Mouse (Mus musculus) urinary bladder, postnatal 14 days (tissue): Measurements from ENCODE around the gene Gm40193.
"Not testable (repeated sequence)": the region's sequence is repeated elsewhere in the genome, so short reads cannot be mapped to it uniquely, and the experiment has no call there.

Experiments used
- DNase-seq: peaks from one replicate; pipeline ENCODE4 v3.0.0; 2021; ENCODE audit warnings: low spot score

The Gm40193 gene

DNA sequence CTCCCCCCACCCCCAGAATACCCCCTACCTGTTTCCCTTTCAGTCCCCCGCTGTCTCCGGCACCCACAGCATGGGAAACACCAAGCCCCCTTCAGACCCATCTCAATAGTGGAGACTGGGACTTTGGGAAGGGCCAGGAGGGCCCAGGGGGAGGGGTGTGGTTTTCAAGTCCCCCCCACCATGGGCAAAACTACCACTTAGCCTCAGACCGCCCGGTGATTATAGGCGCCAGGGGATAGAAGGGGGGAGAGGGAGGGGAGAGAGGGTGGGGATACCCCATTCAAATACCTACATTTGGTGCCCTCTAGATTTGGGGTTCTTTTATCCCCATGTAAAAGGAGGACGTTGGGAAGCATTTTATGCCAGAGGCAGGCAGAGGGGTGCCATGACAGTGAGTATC, at the start of gene Gm40193:
TSS of gene Gm40193 (minus strand) at position 101 of the 400 bp plus-strand sequence.
- no peak for DNase-seq

DNA sequence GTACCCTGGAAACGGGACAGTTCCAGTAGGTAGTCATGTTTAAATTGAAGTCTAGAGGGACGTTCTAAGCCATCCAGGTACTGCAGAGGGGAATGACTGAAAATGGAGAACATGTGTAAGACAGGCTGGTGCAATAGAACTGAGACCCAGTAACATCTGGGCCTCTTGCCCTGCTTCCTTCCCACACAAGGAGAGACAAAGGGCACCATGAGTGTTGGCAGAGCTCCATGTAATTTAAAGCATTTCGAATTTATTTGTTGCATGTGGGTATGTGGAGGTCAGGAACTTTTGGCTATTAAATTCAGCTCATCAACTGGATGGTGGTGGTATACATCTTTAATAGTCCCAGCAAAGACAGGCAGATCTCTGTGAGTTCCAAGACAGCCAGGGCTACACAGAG, 49.5 kb upstream of the Gm40193 start:
- DNase-seq, result no peak

DNA sequence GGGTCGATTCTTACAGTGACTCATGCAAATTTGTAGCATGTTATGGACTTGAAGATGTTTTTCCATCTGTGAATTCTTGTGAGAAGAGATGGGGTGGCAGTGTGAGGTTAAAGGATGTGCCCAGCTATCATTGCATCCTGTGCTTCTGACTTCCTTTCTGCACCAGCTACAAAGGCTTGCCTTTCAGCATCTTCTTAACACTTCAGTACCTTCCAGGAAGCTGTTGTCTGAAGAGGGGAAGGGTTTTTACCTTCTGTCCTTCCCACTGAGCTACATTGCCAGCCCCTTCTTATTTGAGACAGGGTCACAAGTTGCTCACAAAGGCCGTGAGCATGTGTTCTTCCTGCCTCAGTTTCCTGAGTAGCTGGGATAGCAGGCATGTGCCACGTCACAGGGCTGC, 48.2 kb upstream of the Gm40193 start:
- no peak for DNase-seq

DNA sequence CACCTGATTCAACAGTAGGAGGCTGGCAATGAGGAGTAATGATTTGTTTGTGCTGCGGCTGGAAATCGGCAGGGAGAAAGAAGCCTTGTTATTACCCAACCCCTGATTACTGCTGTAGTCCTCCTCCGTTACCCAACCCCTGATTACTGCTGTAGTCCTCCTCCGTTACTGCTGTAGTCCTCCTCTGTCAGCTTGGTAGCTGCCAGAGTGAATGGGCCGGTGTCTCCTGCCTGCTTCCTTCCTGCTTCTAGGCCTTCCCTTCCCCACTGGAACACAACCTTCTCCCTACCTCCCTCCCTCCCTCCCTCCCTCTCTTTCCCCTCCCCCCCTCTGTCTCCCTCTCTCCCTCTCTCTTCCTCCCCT, 47.6 kb upstream of the Gm40193 start:
- no peak for DNase-seq

DNA sequence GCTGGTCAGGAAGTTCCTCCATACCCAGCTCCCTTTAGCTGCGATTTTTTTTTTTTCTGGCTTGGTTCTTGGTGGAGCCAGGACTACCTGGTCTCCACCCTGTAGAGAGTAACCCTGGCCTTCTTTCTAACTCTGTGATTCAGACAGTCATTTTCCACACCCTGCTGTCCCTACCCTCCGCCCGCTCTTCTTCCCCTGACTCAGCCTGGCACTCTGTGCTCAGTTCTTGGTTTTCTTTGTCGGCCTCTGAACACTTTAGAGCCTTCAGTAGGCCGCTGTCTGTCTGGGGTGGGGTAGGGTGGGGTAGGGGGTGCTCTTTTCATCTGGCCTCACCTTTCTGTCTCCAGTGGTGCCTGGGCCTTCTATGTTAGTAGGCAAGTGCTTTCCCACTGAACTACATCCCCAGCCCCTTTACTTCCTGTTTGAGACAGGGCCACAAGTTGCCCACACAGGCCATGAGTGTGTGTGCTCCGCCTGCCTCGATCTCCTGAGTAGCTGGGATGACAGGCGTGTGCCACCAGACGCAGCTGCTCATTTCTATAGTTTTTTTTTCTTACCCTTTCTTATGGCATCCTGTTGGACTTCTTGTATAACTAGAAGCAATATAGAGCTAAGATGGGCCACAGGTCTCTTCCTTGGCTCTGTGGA, 47.1 kb upstream of the Gm40193 start:
- DNase-seq, result no peak

DNA sequence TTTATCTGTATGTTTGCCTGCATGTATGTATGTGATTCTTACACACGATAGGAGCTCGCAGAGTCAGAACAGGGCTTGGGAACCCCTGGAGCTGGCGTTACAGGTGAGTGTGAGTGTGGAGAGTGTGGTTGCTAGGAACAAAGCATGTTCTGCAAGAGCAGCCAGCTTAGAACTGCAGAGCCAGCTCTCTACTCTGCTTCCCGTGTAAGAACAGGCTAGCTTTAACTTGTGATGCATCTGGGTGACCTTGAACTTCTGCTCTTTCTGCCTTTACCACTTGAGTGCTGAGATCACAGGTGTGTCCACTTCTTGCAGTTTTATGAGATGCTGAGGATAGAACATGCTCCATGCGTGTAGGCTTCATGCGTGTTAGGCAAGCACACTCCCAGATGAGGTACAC, 46.2 kb upstream of the Gm40193 start:
- no peak for DNase-seq

DNA sequence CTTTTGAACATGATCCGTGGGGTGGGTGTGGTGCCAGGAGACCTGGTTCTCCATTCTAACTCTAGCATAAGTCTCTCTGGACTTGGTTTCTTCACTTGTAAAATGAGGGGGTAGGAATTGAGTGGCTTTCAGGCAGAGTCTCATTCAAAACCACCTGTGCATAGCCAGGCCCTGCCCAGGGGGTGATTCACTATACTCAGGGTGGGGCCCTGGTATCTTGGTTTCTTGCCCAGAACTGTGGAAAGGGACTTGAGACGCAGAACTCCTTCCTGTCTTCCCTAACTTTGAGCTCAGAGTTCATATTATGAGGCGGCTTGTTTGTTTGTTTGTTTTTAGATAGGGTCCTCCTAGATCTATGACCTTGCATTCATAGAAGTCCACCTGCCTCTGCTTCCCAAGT, 44.5 kb upstream of the Gm40193 start:
- peak; percentile 50 for DNase-seq

DNA sequence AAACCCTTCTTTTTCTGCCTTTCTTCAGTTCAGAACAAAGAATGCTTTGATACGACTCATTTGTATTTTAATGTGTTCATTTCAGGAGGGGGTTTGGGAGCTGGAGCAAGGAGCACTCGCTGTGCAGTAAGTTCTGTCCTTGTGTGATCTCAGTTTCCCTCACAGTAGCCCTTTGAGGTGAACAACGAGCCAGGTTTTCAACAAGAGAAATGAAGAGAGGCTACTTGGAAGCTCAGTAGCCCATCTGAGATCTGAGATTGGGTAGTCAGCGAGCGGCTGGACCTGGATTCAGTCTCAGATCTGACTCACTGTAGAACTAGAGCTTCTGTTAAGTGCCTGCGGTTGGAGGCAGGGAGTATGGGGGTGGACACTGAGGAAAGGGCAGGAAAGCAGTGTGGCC, 41.1 kb upstream of the Gm40193 start:
- no peak for DNase-seq

DNA sequence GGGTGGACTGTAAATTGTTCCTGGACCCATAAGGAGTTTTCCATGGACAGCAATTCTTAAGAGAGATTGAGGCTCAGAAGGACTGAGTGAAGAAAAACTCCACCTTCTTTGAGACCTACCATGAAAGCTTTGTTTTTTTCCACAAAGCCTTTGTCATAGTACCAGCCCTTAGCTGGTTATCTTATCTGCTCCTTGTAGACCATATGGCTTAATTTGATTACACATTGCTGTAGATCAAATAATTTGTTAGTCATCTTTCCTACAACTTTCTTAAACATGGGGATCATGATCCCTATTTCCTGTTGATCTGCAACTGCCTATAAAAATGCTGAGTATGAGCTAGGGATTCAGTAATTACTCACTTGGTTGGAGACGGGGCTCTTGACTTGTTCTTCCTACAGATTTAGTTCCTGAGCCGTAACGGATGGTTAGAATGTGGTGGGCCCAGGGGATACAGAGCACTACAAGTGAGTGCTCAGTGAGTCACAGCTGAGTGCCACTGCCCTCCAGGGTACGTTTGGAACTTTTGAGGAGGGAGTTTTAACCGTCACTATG, 39.7 kb upstream of the Gm40193 start:
- DNase-seq, result no peak

DNA sequence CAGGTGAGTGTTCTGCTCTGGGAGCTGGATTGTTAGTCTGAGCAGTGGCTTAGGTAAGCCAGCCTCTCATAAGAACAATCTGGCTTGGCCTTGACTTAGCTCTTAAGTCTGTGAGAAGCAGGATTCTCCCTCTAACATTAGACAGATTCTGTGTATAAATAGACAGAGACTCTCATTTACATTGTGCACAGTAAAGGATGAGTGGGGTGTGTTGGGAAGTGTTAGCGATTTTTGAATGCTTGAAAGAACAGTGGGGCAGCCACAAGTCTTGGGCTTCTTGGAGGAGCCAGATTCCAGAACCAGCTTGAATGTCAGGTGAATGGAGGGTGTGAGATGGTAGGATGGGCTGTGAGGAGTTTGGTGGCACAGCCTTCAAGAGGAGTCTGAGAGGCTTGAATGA, 38.9 kb upstream of the Gm40193 start:
- no peak for DNase-seq

DNA sequence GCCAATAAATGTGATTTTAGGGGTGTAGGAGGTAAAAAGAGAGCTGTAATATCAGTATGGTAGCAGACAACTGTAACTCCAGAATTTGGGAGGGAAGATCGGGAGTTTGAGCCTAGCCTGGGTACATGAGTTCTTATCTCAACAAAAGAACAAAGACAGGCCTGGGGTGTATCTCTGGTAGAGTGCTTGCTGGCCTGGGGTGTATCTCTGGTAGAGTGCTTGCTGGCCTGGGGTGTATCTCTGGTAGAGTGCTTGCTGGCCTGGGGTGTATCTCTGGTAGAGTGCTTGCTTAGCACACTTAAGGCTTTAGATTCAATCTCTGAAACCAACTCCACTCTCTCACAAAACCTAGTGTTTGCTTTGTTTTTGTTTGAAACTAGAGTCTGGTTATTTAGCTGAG, 37.9 kb upstream of the Gm40193 start:
- not testable (repeated sequence) for DNase-seq

DNA sequence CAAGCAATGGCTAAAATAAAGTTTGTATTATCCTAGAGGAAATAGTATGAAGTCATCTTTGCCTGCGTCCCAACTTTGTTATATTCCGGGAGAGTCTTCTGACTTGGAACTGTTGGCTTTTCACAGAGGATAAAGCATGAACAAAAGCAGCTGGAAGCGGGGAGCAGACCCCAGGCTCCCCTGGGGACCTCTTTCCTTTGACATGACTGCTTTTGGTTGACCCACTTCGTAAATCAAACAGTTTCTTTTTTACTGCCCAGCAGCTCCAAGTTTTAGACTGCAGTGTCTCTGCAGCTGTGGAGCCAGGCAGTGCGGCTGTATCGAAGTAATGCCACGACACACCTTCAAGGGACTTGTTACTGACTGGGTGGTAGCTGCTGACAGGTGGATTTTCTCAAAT, 33.8 kb upstream of the Gm40193 start:
- DNase-seq, result no peak

DNA sequence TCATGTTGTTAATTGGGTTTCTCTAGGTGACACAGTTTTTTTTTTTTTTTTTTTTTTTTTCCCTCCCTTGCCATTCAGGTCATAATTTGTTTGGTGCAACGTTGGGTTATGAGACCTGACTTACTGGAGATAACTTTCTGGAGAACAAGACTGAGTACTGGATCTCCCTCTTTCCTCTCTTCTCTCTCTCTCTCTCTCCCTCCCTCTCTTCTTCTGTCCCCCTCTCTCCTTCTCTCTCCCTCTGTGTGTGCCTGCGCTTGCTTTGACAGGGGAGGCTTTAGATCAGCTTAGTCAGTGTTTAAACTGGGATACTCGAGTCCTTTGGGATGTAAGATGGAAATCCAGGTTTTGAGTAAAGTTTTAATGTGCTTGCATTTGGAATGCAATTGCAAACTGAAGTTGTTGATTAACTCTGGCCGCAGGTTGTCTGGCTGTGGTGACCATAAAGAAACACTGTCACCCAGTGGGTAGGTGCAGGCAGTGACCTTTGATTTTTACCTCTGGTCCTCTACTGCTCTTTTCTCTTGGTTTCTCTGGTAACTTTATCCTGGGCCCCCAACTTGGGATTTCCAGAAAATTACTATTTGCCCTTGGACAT, 31.6 kb upstream of the Gm40193 start:
- DNase-seq, result no peak

DNA sequence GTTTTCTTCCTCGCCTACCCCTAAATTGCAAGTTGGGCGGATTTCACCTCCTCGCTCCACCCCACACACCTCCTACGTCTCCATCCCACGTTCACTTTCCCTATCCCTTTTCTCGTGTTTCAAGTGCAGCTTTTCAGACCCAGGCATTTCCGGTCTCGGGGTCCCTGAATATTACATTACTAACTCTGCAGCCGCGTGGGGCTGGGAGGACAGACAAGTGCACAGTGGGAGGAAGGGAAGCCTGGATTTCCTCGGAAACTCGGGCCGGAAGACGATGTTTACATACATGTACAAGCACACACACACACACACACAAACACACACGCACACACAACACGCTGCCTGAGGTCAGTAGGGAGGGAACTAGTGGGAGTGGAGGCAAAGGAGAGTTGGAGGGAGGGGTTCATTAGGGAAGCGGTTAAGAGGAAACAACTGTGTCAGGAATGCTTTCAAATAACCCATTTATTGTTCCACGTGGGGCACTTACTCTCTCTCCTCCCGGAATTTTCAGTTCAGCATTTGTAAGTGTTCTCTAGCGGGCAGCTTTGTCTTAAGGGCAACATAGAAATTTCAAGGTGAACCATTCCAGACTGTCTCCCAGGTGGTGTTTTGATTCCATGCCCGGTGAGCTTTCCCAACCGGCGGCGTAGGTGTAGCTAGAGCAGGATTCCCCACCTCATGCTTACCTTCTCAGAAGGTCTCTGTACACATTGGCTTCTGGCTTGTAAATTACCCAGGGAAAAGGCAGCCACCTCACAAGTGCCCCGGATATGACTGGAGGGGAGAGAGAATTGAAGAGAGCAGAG, 30.9 kb upstream of the Gm40193 start:
- DNase-seq, result peak; percentile 24

DNA sequence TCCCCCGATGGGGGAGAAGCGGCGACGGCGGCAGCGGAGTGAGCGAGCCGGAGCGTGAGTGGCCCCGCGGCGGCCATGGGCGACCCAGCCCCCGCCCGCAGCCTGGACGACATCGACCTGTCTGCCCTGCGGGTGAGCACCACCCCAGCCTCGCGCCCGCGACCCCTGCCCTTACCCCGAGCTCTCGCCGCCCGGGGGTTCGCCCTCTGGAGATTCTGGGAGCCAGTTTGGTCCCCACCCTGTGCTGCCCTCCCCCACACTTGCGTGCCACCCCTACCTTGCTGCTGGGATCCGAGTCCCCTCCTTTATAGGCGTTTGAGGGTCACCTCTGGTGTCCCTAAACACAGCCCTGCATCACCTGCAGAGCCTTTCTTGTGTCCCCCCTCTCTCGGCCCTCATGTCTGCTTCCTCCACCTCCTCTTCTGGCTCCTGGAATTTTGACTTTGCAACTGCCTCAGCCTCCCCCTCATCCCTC, 30.3 kb upstream of the Gm40193 start:
- peak; percentile 30 for DNase-seq

DNA sequence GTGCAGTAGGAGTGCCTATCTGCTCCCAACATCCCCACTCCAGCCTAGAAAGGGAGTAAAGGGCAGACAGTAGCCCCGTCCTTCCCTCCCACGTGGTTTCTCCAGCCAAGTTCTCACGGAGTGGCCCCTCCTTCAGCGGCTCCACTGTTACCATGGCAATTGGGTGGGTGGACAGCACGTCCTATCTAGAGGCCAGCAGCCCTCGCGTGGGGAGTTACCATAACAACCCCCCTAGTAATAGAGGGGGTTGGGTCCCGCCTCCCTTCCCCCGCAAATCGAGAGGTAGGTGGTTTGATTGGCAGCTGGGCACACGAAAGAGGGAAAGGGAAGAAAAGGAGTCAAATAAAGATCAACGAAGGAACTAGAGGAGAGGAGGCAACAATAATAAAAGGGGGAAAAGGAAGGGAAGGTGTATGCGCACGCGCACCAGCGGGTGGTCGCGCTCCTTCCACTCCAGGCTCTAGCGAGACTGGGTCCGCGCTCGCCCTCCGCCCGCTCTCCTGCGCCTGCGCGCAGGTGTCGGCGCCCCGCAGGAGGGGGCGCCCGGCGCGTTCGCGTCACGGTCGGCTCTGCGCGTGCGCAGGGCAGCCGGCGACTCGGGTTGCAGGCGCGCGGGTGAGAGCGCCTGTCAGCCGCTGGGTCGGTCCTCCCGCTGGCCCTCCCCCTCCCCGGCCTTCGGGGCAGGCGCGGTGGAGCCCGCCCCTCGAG, 29.7 kb upstream of the Gm40193 start, which contains the start of gene Mink1:
TSS of gene Mink1 (plus strand) at position 595 of the 708 bp plus-strand sequence.
- DNase-seq, result peak; percentile 89

DNA sequence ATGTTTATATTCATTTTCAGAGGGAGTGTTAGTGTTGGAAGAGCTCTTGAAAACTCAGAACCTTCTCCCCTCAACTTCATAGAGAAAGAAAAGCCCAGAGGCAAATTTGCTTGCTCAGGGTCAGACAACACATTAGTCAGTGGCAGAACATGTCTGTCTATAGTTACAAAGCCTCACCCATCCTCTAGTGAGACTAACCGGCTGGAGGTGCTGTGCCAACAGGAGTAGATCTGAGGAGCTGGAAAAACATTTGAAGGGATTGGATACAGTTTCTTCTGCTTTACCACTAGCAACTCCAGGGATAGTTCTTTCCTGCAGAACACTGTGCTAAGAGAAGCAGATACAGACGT, 29.2 kb upstream of the Gm40193 start:
- no peak for DNase-seq

DNA sequence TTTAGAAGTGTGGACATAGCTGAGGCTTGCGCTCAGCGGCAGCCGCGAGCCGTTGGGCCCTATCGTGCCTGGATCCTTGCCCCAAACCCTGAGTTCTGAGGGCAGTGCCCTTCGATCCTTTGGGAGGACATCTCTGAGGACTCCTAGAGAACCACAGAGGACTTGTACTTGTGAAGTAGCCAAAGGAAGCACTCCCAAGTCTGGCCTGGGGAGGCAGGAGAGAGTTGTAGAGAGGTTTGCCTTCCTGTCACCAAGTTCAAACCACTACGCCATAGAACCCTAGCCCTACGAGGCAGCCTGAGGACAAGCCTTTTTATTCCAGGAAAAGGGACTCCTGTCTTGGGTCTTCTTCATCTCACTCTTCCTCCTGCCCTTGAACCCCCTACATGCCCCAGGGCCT, 24.8 kb upstream of the Gm40193 start:
- DNase-seq, result no peak

DNA sequence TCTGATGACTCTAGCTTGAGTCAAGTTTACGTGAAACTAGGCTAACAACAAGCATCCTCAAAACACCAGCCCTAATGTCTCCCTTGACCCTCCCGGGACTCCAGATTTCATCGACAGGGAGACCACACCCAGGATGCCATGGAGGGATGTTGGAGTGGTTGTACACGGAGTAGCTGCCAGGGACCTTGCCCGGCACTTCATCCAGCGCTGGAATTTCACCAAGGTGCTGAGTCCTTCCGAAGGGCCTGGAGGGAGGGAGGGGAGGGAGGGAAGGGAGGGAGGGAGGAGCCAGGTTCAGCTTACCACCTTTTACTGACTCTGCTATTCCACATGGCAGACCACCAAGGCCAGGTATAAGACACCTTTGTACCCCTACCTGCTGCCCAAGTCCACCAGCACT, 21.2 kb upstream of the Gm40193 start:
- no peak for DNase-seq

DNA sequence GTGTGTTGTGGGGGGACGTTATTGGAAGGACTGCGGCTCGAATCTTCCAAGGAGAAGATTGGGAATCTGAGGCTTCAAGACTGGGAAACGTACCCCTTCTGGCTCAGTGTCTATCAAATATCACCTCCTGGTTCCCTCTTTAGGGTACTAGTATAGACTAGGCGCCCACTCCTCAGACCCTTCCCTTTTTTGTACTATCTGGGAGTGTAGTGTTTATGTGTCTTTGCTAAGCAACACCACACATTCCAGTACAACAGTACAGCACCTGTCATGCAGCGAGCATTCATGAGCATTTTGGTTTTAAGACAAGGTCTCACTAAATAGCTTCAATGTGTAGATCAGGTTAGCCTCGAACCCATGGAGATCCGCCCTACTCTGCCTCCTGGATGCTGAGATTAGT, 18.8 kb upstream of the Gm40193 start:
- DNase-seq, result no peak

DNA sequence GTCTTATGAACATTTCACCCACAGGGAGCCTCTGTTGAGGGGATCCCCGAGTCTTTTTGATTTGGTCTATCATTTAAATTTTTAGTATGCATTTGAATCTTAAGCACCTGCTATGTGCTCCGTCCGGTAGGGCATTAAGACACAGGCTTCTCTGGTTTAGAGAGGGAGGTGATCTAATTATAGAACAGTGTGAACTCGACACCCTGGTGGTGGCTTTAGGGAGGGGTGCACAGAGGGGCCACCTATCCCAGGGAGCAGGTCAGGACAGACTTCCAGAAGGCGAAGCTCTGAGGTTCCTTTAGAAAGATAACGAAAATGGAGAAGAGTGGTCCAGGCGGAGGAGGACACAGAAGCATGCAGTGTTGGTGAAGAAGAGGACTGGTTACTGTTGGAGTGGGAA, 11.8 kb upstream of the Gm40193 start:
- DNase-seq, result no peak

DNA sequence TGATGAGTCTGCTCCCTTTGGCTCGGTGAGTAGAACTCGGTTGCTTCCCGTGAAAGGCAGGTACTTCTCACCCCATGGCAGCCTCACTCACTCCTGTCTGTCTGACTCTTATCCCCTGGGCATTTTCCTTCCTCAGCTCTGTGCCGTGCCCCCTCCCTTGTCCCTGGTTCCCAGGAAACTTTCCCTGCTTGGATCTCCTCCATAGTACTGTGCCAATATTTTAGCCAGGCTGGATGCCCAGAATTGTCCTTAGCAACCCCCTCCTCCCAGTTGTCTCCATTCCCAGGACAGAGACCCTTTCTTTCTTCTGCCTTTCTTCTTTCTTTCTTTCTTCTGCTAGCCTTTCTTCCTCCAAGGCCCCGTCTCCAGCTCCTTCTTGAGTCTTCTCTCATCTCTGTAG, 8.7 kb upstream of the Gm40193 start:
- no peak for DNase-seq
